Mouse (Mus musculus) G1E (cell line): Measurements from ENCODE around the gene Acsm4. TPM values are rescaled to one million over a fixed set of nuclear protein-coding genes. Genes with fewer than 3 reads are reported as not detected.
"Not testable (repeated sequence)": the region's sequence is repeated elsewhere in the genome, so short reads cannot be mapped to it uniquely, and the experiment has no call there.

Experiments
- ATAC-seq: 2 replicates; pipeline ENCODE4 v1.8.0; 2016; ENCODE audit warnings: mild to moderate bottlenecking; ENCODE audit not compliant: insufficient number of reproducible peaks, poor library complexity, low FRiP score, severe bottlenecking; ENCODE audit errors: extremely low read depth
- DNase-seq: peaks from one replicate; pipeline ENCODE4 v3.0.0; 2012; ENCODE audit warnings: low spot score
- H3K27me3 ChIP-seq: 2 replicates; pipeline ENCODE4 v1.6.1; 2012; ENCODE audit warnings: mild to moderate bottlenecking, low read length, inconsistent platforms; ENCODE audit not compliant: insufficient read depth
- H3K36me3 ChIP-seq: replicated peaks from 2 replicates; pipeline ENCODE3; 2012; ENCODE audit warnings: mild to moderate bottlenecking, inconsistent platforms
- H3K4me1 ChIP-seq: 2 replicates; pipeline ENCODE4 v1.6.1; 2012; ENCODE audit warnings: low read depth, low read length, inconsistent platforms, mixed read lengths; ENCODE audit not compliant: insufficient read depth
- H3K4me3 ChIP-seq: 2 replicates; pipeline ENCODE4 v1.5.1; 2012; ENCODE audit warnings: low read depth, mild to moderate bottlenecking, inconsistent platforms, low read length, moderate library complexity, mixed read lengths
- H3K9me3 ChIP-seq: replicated peaks from 2 replicates; pipeline ENCODE4 v1.6.1; 2012; ENCODE audit warnings: inconsistent platforms
- CTCF ChIP-seq: IDR thresholded peaks from 2 replicates; pipeline ENCODE4 v1.5.1; 2012; ENCODE audit warnings: low read depth, low read length, inconsistent platforms, mixed read lengths
- GATA1 ChIP-seq: IDR thresholded peaks from 2 replicates; pipeline ENCODE4 v1.6.1; 2012; ENCODE audit warnings: borderline replicate concordance, low read length, inconsistent platforms, mixed read lengths
- GATA2 ChIP-seq: IDR thresholded peaks from 2 replicates; pipeline ENCODE4 v1.6.1; 2012; ENCODE audit warnings: low read depth, low read length, inconsistent platforms, borderline replicate concordance
- POLR2AphosphoS5 ChIP-seq: IDR thresholded peaks from 2 replicates; pipeline ENCODE4 v1.6.1; 2012; ENCODE audit warnings: low read depth, low read length, inconsistent platforms; ENCODE audit not compliant: insufficient replicate concordance
- TAL1 ChIP-seq: conservative IDR thresholded peaks from 2 replicates; pipeline ENCODE4 v1.6.1; 2012; ENCODE audit warnings: low read depth, low read length, inconsistent platforms, mixed read lengths
- polyA plus RNA-seq: library from polyadenylated mRNA; stranded (reverse); fragments of >175 nt; gene quantifications from 2 replicates; pipeline ENCODE4 v1.2.3, GENCODE M21; 2012
- total RNA-seq, 2 experiments: library from RNA; stranded (forward) in 1 of 2; stranded (reverse) in 1 of 2; fragments of 200-1000 nt in 1 of 2; fragments of >200 nt in 1 of 2; fragmentation: Nextera tagmentation in 1 of 2; gene quantifications; 2 replicates each; pipeline ENCODE4 v1.2.3; 2014 to 2017

The Acsm4 gene
- total and polyA plus RNA-seq, 3 experiments: not detected

GRCm38 (mm10) chr7:119738877-119739276 is 49.1 kb downstream of the Acsm4 start:
- Histone ChIP-seq H3K4me3 (no peak overlapping the region), H3K36me3 (no peaks in the 10 kb centered on the region), H3K9me3 (0 out of 2 replicates have a peak, but pooled peaks cover 4% of the 10 kb centered on the region), H3K27me3 (peaks cover 4% of the 10 kb centered on the region), H3K4me1 (no peaks in the 10 kb centered on the region)
- TF ChIP-seq GATA1: no peak
- no peak for TF ChIP-seq POLR2AphosphoS5
- TF ChIP-seq GATA2: no peak
- no peak for TF ChIP-seq TAL1
- no peak for TF ChIP-seq CTCF
- DNase-seq (no peak), ATAC-seq (no peak)

DNA sequence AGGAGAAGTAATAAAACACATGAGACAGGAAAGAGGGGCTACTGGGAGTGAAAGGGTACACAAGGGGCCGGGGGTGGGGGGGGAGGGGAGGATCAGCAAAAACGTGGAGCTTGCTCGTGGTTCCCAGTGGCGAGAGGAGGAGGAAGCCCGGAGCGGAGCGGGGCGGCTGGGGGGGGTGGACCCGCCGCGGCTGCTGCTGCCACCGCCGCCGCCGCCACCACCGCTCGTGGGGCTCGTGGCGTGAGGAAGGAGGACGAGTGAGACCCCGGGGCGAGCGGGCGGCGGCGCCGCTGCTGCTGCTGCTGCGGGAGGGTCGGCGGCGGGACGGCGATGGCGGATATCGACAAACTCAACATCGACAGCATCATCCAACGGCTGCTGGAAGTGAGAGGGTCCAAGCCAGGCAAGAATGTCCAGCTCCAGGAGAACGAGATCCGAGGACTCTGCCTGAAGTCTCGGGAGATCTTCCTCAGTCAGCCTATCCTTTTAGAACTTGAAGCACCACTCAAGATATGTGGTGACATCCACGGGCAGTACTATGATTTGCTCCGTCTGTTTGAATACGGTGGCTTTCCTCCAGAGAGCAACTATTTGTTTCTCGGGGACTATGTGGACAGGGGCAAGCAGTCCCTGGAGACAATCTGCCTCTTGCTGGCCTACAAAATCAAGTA is 50.1 kb downstream of the Acsm4 start:
- not testable (repeated sequence) for H3K4me1 ChIP-seq

GRCm38 (mm10) chr7:119744321-119744720 is 54.5 kb downstream of the Acsm4 start:
- DNase-seq: no peak

More for the DNA sequence above, 50.1 kb downstream of the Acsm4 start:
- not testable (repeated sequence) for H3K9me3 ChIP-seq, DNase-seq, H3K4me3 ChIP-seq, H3K36me3 ChIP-seq, H3K27me3 ChIP-seq, ATAC-seq

GRCm38 (mm10) chr7:119745869-119746268 is 56.0 kb downstream of the Acsm4 start:
- Histone ChIP-seq H3K36me3 (no peaks in the 10 kb centered on the region), H3K27me3 (no peaks in the 10 kb centered on the region; the same call in none of the 2 replicates), H3K4me3 (no peak overlapping the region), H3K4me1 (no peaks in the 10 kb centered on the region), H3K9me3 (no peaks in the 10 kb centered on the region)
- no peak for ATAC-seq
- no peak for DNase-seq
- TF ChIP-seq TAL1: no peak
- TF ChIP-seq GATA2: no peak

More at GRCm38 (mm10) chr7:119744321-119744720, 54.5 kb downstream of the Acsm4 start:
- TF ChIP-seq GATA2: no peak
- TF ChIP-seq GATA1: no peak
- no peak for TF ChIP-seq POLR2AphosphoS5
- TF ChIP-seq TAL1: no peak
- no peak for TF ChIP-seq CTCF
- no peak for ATAC-seq
- H3K27me3 ChIP-seq: no peaks in the 10 kb centered on the region; the same call in none of the 2 replicates
- no peaks in the 10 kb centered on the region for H3K36me3 ChIP-seq
- no peak overlapping the region for H3K4me3 ChIP-seq
- no peaks in the 10 kb centered on the region for H3K4me1 ChIP-seq
- no peaks in the 10 kb centered on the region for H3K9me3 ChIP-seq

DNA sequence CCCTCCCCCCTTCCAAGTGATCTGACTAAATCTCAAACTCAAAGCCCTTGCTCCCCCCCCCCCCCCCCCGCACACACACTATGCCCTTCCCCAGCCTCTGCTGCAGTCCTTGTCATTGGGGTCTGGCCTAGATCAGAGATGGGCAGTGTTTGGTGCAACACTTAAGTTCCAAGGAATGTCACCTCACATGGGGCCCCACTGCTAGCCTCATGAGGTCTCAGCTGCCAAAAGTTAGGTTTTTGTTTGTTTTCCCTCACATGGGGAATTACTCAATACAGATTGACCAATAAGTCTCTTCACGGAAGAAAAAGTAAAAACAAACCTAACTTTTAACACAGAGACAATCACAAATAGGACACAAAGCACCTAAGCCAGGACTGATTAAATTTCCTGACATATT is 58.9 kb downstream of the Acsm4 start:
- TF ChIP-seq CTCF (no peak), GATA1 (no peak), GATA2 (no peak), TAL1 (no peak), POLR2AphosphoS5 (no peak)
- DNase-seq: no peak
- Histone ChIP-seq H3K4me1 (no peaks in the 10 kb centered on the region), H3K4me3 (no peak overlapping the region), H3K36me3 (no peaks in the 10 kb centered on the region), H3K9me3 (no peaks in the 10 kb centered on the region), H3K27me3 (no peaks in the 10 kb centered on the region; the same call in 1 of the 2 replicates)
- ATAC-seq: no peak

- H3K9me3 ChIP-seq: no peaks in the 10 kb centered on the region
- H3K27me3 ChIP-seq: no peaks in the 10 kb centered on the region
- H3K4me3 ChIP-seq: no peak overlapping the region
- H3K4me1 ChIP-seq: no peaks in the 10 kb centered on the region
- DNase-seq: no peak
- no peaks in the 10 kb centered on the region for H3K36me3 ChIP-seq
- TF ChIP-seq TAL1: no peak
- TF ChIP-seq CTCF: no peak
- TF ChIP-seq POLR2AphosphoS5: no peak
- no peak for TF ChIP-seq GATA2
- no peak for TF ChIP-seq GATA1
- no peak for ATAC-seq
Measured at GRCm38 (mm10) chr7:119749942-119750341, 60.1 kb downstream of the Acsm4 start.
